Mouse (Mus musculus) hindbrain, embryonic 14.5 days (tissue): ENCODE data around the gene Supt20. TPM values are rescaled to one million over a fixed set of nuclear protein-coding genes. Genes with fewer than 3 reads are reported as not detected.
A peak's percentile ranks its signal among the peaks of the same experiment; 100 is the strongest.
"Not testable (repeated sequence)": the region's sequence is repeated elsewhere in the genome, so short reads cannot be mapped to it uniquely, and the experiment has no call there.

Experiments used
- ATAC-seq: fragments of 200-750 bp; cut with Nextera tagmentation; 2 replicates; pipeline ENCODE4 v1.8.0; 2017; ENCODE audit warnings: moderate number of reproducible peaks, mild to moderate bottlenecking, moderate TSS enrichment, moderate library complexity; ENCODE audit not compliant: low FRiP score
- DNase-seq: peaks from one replicate; pipeline ENCODE4 v3.0.0-alpha.2; 2015; ENCODE audit warnings: low spot score
- H3K27ac ChIP-seq: fragments of 300-500 bp; sonication (generic); 2 replicates; pipeline ENCODE4 v1.5.1; 2014; ENCODE audit warnings: mild to moderate bottlenecking, moderate library complexity
- H3K27me3 ChIP-seq: fragments of 300-500 bp; sonication (generic); 2 replicates; pipeline ENCODE4 v1.6.1; 2014; ENCODE audit warnings: mild to moderate bottlenecking, low read length, mixed read lengths; ENCODE audit not compliant: control insufficient read depth, insufficient read depth
- H3K36me3 ChIP-seq: fragments of 300-500 bp; sonication (generic); replicated peaks from 2 replicates; pipeline ENCODE4 v1.6.1; 2014; ENCODE audit not compliant: control insufficient read depth, insufficient read depth
- H3K4me1 ChIP-seq: fragments of 300-500 bp; sonication (generic); replicated peaks from 2 replicates; pipeline ENCODE4 v1.6.1; 2014; ENCODE audit warnings: antibody characterized with exemption, low read length, mixed read lengths; ENCODE audit not compliant: control insufficient read depth, insufficient read depth
- H3K4me2 ChIP-seq: fragments of 300-500 bp; sonication (generic); replicated peaks from 2 replicates; pipeline ENCODE4 v1.6.1; 2014; ENCODE audit warnings: mild to moderate bottlenecking, moderate library complexity
- H3K4me3 ChIP-seq: fragments of 300-500 bp; sonication (generic); replicated peaks from 2 replicates; pipeline ENCODE4 v1.5.1; 2014; ENCODE audit warnings: mild to moderate bottlenecking, low read length
- H3K9ac ChIP-seq: fragments of 300-500 bp; sonication (generic); 2 replicates; pipeline ENCODE4 v1.6.1; 2014
- H3K9me3 ChIP-seq: fragments of 300-500 bp; sonication (generic); 2 replicates; pipeline ENCODE4 v1.6.1; 2016; ENCODE audit warnings: low read length; ENCODE audit not compliant: control insufficient read depth
- WGBS: fragments of 180-500 bp; shearing (Covaris S2); extraction: QIAGEN DNeasy Blood & Tissue Kit; methylation state at CpG from one replicate; pipeline ENCODE4 v1.1.7; 2014; 5-methylcytosine and 5-hydroxymethylcytosine counted together
- polyA plus RNA-seq: library from polyadenylated mRNA; unstranded; fragments of >200 nt; fragmentation: Nextera tagmentation; extraction: Ambion mirVana; gene quantifications from 2 replicates; pipeline ENCODE4 v1.2.1, GENCODE M21; 2014

Gene Supt20
- polyA plus RNA-seq, 1 experiment from 2014 or later: 83.8 TPM

DNA sequence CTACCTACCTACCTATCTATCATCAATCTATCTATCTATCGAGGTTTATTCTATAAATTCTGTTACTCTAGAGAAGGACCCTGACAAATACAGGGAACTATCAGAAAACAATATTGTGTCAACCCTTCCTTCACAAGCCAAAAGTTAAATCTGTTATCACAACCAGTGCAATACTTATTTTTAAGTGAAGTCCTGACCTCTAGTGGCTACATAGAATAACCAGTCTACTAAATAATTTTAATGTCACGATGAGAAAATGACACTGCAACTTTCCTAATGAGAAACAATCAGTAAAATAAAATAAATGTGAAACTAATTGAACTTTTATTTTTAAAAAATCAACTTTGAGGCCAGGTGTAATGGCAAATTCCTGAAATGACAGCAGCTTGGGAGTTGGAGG lies 3.5 kb upstream of the Supt20 start:
- H3K4me3 ChIP-seq: no peak overlapping the region
- 55% methylated on average over 2 of the region's 2 CpGs for WGBS
- no peak overlapping the region for H3K4me2 ChIP-seq
- H3K27ac ChIP-seq: no peak overlapping the region
- H3K4me1 ChIP-seq: no peaks in the 10 kb centered on the region
- H3K9me3 ChIP-seq: no peaks in the 10 kb centered on the region
- H3K36me3 ChIP-seq: no peaks in the 10 kb centered on the region
- DNase-seq: peak; percentile 52
- ATAC-seq: no peak
- H3K9ac ChIP-seq: no peak overlapping the region
- no peaks in the 10 kb centered on the region for H3K27me3 ChIP-seq

DNA sequence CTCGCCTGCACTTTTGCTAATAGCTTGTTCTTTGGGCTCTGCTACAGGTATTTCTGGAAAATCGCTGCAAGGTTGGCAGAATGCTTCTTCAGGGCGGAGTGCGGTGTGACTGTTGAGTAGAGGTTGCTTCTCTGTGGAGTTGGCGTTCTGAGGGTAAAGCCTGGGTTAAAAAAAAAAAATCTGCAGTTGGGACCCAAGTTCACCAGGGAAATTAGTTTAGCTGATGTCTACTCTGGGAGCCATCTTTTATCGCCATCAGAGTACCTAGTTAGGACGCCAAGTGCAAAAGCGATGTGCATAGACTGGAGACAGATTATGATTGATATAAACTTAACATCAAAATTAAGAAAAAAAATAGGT lies 429 bp downstream of the Supt20 start:
- Histone ChIP-seq H3K27ac (peak overlapping the region; percentile 78), H3K4me1 (no peaks in the 10 kb centered on the region), H3K4me3 (peak overlapping the region; percentile 71), H3K27me3 (no peaks in the 10 kb centered on the region), H3K4me2 (peak overlapping the region; percentile 63), H3K9ac (peak overlapping the region; percentile 65), H3K9me3 (no peaks in the 10 kb centered on the region), H3K36me3 (peaks cover 27% of the 10 kb centered on the region)
- WGBS: under 1% methylated on average over 8 of the region's 8 CpGs
- ATAC-seq (no peak), DNase-seq (no peak)

DNA sequence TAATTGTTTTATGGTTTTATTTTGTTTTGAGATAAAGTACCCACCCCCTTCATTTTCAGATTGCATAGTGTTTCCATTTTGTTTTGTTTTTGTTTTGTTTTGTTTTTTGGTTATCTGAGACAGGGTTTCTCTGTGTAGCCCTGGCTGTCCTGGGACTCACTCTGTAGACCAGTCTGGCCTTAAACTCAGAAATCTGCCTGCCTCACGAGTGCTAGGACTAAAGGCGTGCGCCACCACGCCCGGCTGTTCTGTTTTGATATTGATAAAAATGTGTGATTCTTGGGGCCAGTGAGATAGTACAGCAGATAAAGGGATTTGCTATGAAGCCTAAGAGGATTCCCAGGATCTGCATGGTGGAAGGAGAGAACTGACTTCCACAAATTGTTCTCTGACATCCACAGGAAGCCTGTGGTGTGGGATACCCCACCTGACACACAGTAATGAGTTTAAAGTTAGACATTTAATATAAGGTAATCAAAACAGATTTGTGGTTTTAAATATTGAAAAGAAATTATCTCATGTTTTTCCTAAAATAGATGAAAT lies 7.2 kb downstream of the Supt20 start:
- WGBS: 92% methylated on average over 5 of the region's 5 CpGs
- H3K4me1 ChIP-seq: no peaks in the 10 kb centered on the region
- H3K9ac ChIP-seq: no peak overlapping the region
- no peaks in the 10 kb centered on the region for H3K9me3 ChIP-seq
- H3K4me2 ChIP-seq: no peak overlapping the region
- H3K36me3 ChIP-seq: peaks cover 86% of the 10 kb centered on the region
- ATAC-seq: no peak
- no peaks in the 10 kb centered on the region for H3K27me3 ChIP-seq
- no peak overlapping the region for H3K27ac ChIP-seq
- no peak for DNase-seq
- H3K4me3 ChIP-seq: no peak overlapping the region

DNA sequence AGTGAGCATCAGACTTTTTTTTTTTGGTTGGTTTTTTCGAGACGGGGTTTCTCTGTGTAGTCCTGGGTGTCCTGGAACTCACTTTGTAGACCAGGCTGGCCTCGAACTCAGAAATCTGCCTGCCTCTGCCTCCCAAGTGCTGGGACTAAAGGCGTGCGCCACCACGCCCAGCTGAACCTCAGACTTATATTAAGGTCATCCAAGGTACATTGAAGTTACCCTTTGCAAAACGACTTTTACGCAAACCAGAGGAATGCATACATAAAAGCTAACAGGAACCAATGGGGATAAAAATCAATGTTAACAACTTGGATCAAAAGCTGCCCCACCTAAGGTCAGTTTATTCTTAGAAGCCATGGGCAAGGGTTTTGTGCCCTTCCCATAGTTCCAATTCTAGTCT lies 11.5 kb downstream of the Supt20 start:
- not testable (repeated sequence) for H3K27ac ChIP-seq, H3K4me2 ChIP-seq, H3K9me3 ChIP-seq, H3K9ac ChIP-seq, H3K4me1 ChIP-seq, ATAC-seq, H3K27me3 ChIP-seq, DNase-seq, H3K4me3 ChIP-seq
- peaks cover 89% of the 10 kb centered on the region for H3K36me3 ChIP-seq
- WGBS: 93% methylated on average over 8 of the region's 8 CpGs

DNA sequence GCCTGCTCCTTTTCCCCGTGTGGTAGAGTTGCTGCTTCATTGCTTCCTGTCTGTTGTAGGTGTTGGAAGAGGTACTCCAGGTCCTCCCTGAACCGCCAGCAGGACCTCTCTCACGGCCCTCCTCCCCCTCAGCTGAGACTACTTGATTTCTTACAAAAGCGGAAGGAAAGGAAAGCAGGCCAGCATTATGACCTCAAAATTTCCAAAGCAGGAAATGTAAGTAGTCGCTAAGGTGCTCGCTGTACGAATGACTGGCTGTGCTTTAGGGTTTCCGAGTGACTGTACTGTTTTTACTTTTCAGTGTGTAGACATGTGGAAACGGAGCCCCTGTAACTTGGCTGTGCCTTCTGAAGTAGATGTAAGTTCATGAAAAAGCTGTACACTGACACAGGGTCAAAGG lies 16.4 kb downstream of the Supt20 start:
- Histone ChIP-seq H3K4me1 (no peaks in the 10 kb centered on the region), H3K27me3 (no peaks in the 10 kb centered on the region), H3K4me3 (no peak overlapping the region), H3K9ac (no peak overlapping the region), H3K9me3 (no peaks in the 10 kb centered on the region), H3K36me3 (peaks cover 86% of the 10 kb centered on the region), H3K27ac (no peak overlapping the region), H3K4me2 (no peak overlapping the region)
- WGBS: 87% methylated on average over 9 of the region's 9 CpGs
- no peak for DNase-seq
- no peak for ATAC-seq

DNA sequence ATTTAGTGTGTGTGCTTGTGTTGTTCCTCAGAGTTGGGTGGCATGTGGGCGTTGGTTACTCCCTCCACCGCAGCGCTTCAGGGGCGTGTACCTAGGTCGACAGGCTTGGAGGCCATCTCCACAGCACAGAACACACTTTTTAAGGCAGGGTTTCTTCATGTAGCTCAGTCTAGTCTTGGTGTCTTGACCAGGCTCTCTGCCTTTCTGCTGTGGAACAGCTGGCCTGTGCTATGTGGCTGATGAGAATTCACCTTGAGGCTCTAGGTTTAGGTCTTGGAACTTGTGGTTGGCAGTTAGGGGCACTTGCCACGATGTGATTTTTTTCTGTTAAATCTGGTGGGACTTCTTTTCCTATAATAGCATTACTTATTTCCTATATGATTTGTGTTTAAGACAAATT lies 21.6 kb downstream of the Supt20 start, which contains the start of gene Gm21958:
Gene Gm21958 (minus strand): TSS at position 101 of the 400 bp plus-strand sequence.
- Histone ChIP-seq H3K9ac (no peak within 1 kb of the TSS), H3K27me3 (no peaks in the 10 kb centered on the region), H3K4me1 (no peaks in the 10 kb centered on the region), H3K27ac (no peak within 1 kb of the TSS), H3K9me3 (no peaks in the 10 kb centered on the region), H3K4me2 (no peak within 1 kb of the TSS), H3K36me3 (peaks cover 86% of the 10 kb centered on the region), H3K4me3 (no peak within 1 kb of the TSS)
- 93% methylated on average over 6 of the region's 6 CpGs for WGBS
- no peak for ATAC-seq
- DNase-seq: no peak

DNA sequence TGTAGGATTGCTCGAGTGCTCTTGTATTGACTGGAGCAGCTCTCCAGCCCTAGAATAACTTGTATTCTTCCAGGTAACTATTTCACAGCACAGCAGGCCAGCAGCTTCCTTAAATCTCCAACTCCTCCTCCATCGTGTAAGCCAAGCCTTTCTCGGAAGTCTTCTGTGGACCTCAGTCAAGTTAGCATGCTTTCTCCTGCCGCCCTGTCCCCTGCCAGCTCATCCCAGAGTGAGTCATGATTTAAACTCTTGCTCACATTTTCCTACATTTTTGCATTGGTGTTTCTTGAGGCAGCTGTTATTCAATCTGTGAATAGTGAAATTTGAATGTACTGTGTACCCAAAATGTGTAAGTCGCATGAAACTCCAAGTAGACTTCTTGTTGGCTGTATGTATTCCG lies 22.9 kb downstream of the Supt20 start:
- DNase-seq (no peak), ATAC-seq (no peak)
- H3K27ac ChIP-seq: no peak overlapping the region
- peaks cover 81% of the 10 kb centered on the region for H3K36me3 ChIP-seq
- no peaks in the 10 kb centered on the region for H3K9me3 ChIP-seq
- no peaks in the 10 kb centered on the region for H3K27me3 ChIP-seq
- 94% methylated on average over 6 of the region's 6 CpGs for WGBS
- H3K4me3 ChIP-seq: no peak overlapping the region
- H3K4me2 ChIP-seq: no peak overlapping the region
- H3K4me1 ChIP-seq: no peaks in the 10 kb centered on the region
- H3K9ac ChIP-seq: no peak overlapping the region

DNA sequence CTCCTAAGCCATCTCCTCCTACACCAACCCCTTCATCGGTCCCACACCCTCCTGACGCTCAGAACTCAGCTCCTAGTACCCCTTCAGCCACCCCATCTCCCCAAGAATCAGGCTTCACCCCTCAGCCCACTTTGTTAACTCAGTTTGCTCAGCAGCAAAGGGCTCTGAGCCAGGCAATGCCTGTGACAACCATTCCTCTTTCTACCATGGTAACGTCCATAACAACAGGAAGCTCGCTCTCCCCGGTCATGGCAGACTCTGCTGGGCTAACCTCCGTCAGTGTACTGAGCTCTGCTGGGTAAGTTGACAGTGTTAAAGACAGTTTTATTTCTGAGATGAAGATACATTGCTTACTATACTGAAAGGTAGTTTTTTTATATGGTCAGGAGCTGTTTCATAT lies 24.7 kb downstream of the Supt20 start:
- ATAC-seq: no peak

DNA sequence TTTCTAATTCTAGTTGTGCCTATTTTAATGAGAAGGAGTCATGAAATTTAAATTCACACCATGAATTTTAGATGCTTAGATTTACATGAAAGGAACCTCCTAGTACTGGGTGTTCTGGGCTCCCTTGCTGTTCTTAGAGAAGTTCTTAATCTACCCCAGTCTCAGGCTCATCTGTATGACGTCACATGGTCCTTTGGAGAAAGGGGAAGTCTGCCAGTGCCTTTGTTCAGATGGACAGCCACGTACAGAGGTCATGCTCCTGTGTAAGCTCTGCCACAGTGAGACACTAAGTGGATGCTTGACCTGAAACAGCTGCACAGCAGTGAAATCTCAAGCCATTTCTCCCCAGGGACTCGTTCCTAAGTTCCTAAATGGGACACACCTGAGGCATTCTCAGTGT lies 26.3 kb downstream of the Supt20 start:
- Histone ChIP-seq H3K9ac (no peak overlapping the region), H3K4me2 (no peak overlapping the region), H3K36me3 (peaks cover 89% of the 10 kb centered on the region), H3K27ac (no peak overlapping the region), H3K9me3 (no peaks in the 10 kb centered on the region), H3K4me1 (no peaks in the 10 kb centered on the region), H3K27me3 (no peaks in the 10 kb centered on the region), H3K4me3 (no peak overlapping the region)
- ATAC-seq (no peak), DNase-seq (no peak)
- WGBS: 42% methylated on average over 3 of the region's 3 CpGs

More for the DNA sequence above, 24.7 kb downstream of the Supt20 start:
- Histone ChIP-seq H3K27ac (no peak overlapping the region), H3K9me3 (no peaks in the 10 kb centered on the region), H3K4me1 (no peaks in the 10 kb centered on the region), H3K9ac (no peak overlapping the region), H3K4me3 (no peak overlapping the region), H3K4me2 (no peak overlapping the region), H3K27me3 (no peaks in the 10 kb centered on the region), H3K36me3 (peaks cover 81% of the 10 kb centered on the region)
- WGBS: 65% methylated on average over 6 of the region's 6 CpGs
- DNase-seq: peak; percentile 31
